Mouse (Mus musculus) heart, postnatal 0 days (tissue): Measurements from ENCODE around the gene Samd9l. TPM values are rescaled to one million over a fixed set of nuclear protein-coding genes. Genes with fewer than 3 reads are reported as not detected.
"Not testable (repeated sequence)": the region's sequence is repeated elsewhere in the genome, so short reads cannot be mapped to it uniquely, and the experiment has no call there.

Source experiments
- ATAC-seq: fragments of 200-750 bp; cut with Nextera tagmentation; 2 replicates; pipeline ENCODE4 v1.8.0; 2017; ENCODE audit warnings: low read depth, moderate number of reproducible peaks, moderate library complexity; ENCODE audit not compliant: insufficient read depth
- DNase-seq: peaks from one replicate; pipeline ENCODE4 v3.0.0-alpha.2; 2016; ENCODE audit warnings: low spot score
- H3K27ac ChIP-seq: fragments of 300-500 bp; sonication (generic); 2 replicates; pipeline ENCODE4 v1.5.1; 2014; ENCODE audit warnings: low read depth, mild to moderate bottlenecking
- H3K27me3 ChIP-seq: fragments of 300-500 bp; sonication (generic); 2 replicates; pipeline ENCODE4 v1.6.1; 2014; ENCODE audit warnings: low read length, mixed read lengths; ENCODE audit not compliant: control insufficient read depth, insufficient read depth
- H3K36me3 ChIP-seq: fragments of 300-500 bp; sonication (generic); replicated peaks from 2 replicates; pipeline ENCODE4 v1.6.1; 2014; ENCODE audit warnings: low read length, mixed read lengths; ENCODE audit not compliant: control insufficient read depth, insufficient read depth
- H3K4me1 ChIP-seq: fragments of 300-500 bp; sonication (generic); 2 replicates; pipeline ENCODE4 v1.6.1; 2014; ENCODE audit warnings: antibody characterized with exemption; ENCODE audit not compliant: control insufficient read depth, insufficient read depth
- H3K4me2 ChIP-seq: fragments of 300-500 bp; sonication (generic); 2 replicates; pipeline ENCODE4 v1.6.1; 2014; ENCODE audit warnings: low read depth, mild to moderate bottlenecking, low read length, moderate library complexity
- H3K4me3 ChIP-seq: fragments of 300-500 bp; sonication (generic); 2 replicates; pipeline ENCODE4 v1.5.1; 2014; ENCODE audit warnings: low read depth, low read length
- H3K9ac ChIP-seq: fragments of 300-500 bp; sonication (generic); replicated peaks from 2 replicates; pipeline ENCODE4 v1.6.1; 2014; ENCODE audit warnings: low read depth, low read length, mixed read lengths
- H3K9me3 ChIP-seq: fragments of 300-500 bp; sonication (generic); replicated peaks from 2 replicates; pipeline ENCODE4 v1.6.1; 2016; ENCODE audit warnings: low read length; ENCODE audit not compliant: control insufficient read depth
- CTCF ChIP-seq: IDR thresholded peaks from 2 replicates; pipeline ENCODE4 v1.5.1; 2016; ENCODE audit warnings: antibody characterized with exemption, control low read depth, low read depth
- EP300 ChIP-seq: IDR thresholded peaks from 2 replicates; pipeline ENCODE4 v1.6.1; 2016; ENCODE audit warnings: antibody characterized with exemption, low read depth
- WGBS: fragments of 180-500 bp; shearing (Covaris S2); extraction: QIAGEN DNeasy Blood & Tissue Kit; methylation state at CpG from one replicate; pipeline ENCODE4 v1.1.7; 2014; 5-methylcytosine and 5-hydroxymethylcytosine counted together
- polyA plus RNA-seq: library from polyadenylated mRNA; unstranded; fragments of >200 nt; fragmentation: Nextera tagmentation; extraction: Ambion mirVana; gene quantifications from 2 replicates; pipeline ENCODE4 v1.2.1, GENCODE M21; 2015
- total RNA-seq: library from RNA; depleted of rRNA; stranded (reverse); fragments of >200 nt; gene quantifications from 2 replicates; pipeline ENCODE4 v1.2.3, GENCODE M21; 2014; ENCODE audit warnings: low replicate concordance; rRNA removed

The Samd9l gene
- total RNA-seq = 4.4 and 44.3 TPM in 2 replicates
- 2.9 and 3.1 TPM in 2 replicates for polyA plus RNA-seq

- Histone ChIP-seq H3K4me3 (peak within 1 kb of the TSS; percentile 39), H3K4me2 (peak within 1 kb of the TSS; percentile 45)
- H3K36me3 ChIP-seq, H3K9me3 ChIP-seq, ATAC-seq, H3K27ac ChIP-seq, H3K9ac ChIP-seq, H3K4me1 ChIP-seq, H3K27me3 ChIP-seq: not testable (repeated sequence)
- 26% methylated on average over 4 of the region's 4 CpGs for WGBS
- DNase-seq = peak; percentile 48
- peak; percentile 35 for TF ChIP-seq CTCF
These were observed at the start of gene Samd9l for GRCm38 (mm10) chr6:3399340-3400068. Gene Samd9l (minus strand): TSS chr6:3399572.

GRCm38 (mm10) chr6:3447404-3447803 lies 48.0 kb upstream of the Samd9l start:
- no peaks in the 10 kb centered on the region for H3K36me3 ChIP-seq
- ATAC-seq = peak; percentile 36; the same call in 1 of the 2 replicates
- no peaks in the 10 kb centered on the region for H3K27me3 ChIP-seq
- no peak overlapping the region for H3K9ac ChIP-seq
- whole genome bisulfite sequencing = 6% methylated on average over 5 of the region's 5 CpGs
- no peaks in the 10 kb centered on the region for H3K4me1 ChIP-seq
- no peak overlapping the region for H3K4me2 ChIP-seq
- TF ChIP-seq CTCF = peak; percentile 99
- no peak for TF ChIP-seq EP300
- no peak overlapping the region for H3K27ac ChIP-seq
- H3K4me3 ChIP-seq = no peak overlapping the region
- peak; percentile 62 for DNase-seq
- no peaks in the 10 kb centered on the region for H3K9me3 ChIP-seq

GRCm38 (mm10) chr6:3443905-3444304 lies 44.5 kb upstream of the Samd9l start:
- 14% methylated on average over 1 of the region's 1 CpGs for WGBS
- no peak overlapping the region for H3K9ac ChIP-seq
- no peaks in the 10 kb centered on the region for H3K27me3 ChIP-seq
- no peak overlapping the region for H3K4me2 ChIP-seq
- ATAC-seq = no peak
- DNase-seq = no peak
- no peaks in the 10 kb centered on the region for H3K36me3 ChIP-seq
- H3K27ac ChIP-seq = no peak overlapping the region
- no peaks in the 10 kb centered on the region for H3K4me1 ChIP-seq
- TF ChIP-seq CTCF (no peak), EP300 (no peak)
- H3K9me3 ChIP-seq = no peaks in the 10 kb centered on the region
- no peak overlapping the region for H3K4me3 ChIP-seq

- Histone ChIP-seq H3K4me1 (no peaks in the 10 kb centered on the region), H3K4me2 (no peak overlapping the region), H3K9me3 (no peaks in the 10 kb centered on the region), H3K36me3 (no peaks in the 10 kb centered on the region), H3K27me3 (no peaks in the 10 kb centered on the region), H3K4me3 (no peak overlapping the region), H3K27ac (no peak overlapping the region), H3K9ac (no peak overlapping the region)
- ATAC-seq = no peak
- DNase-seq = no peak
- no peak for TF ChIP-seq CTCF
- TF ChIP-seq EP300 = no peak
These were observed 36.7 kb upstream of the Samd9l start for GRCm38 (mm10) chr6:3436087-3436486.

GRCm38 (mm10) chr6:3430976-3431375 lies 31.6 kb upstream of the Samd9l start:
- not testable (repeated sequence) for H3K9ac ChIP-seq, H3K4me2 ChIP-seq, H3K27me3 ChIP-seq, H3K27ac ChIP-seq, H3K9me3 ChIP-seq, ATAC-seq, H3K4me1 ChIP-seq, H3K4me3 ChIP-seq, DNase-seq, H3K36me3 ChIP-seq
- WGBS = 61% methylated on average over 2 of the region's 2 CpGs

- H3K9ac ChIP-seq = no peak overlapping the region
- 69% methylated on average over 1 of the region's 1 CpGs for WGBS
- no peak overlapping the region for H3K4me2 ChIP-seq
- no peaks in the 10 kb centered on the region for H3K9me3 ChIP-seq
- DNase-seq (no peak), ATAC-seq (no peak)
- no peak overlapping the region for H3K4me3 ChIP-seq
- no peak overlapping the region for H3K27ac ChIP-seq
- TF ChIP-seq CTCF = no peak
- no peak for TF ChIP-seq EP300
- no peaks in the 10 kb centered on the region for H3K27me3 ChIP-seq
- no peaks in the 10 kb centered on the region for H3K4me1 ChIP-seq
- H3K36me3 ChIP-seq = no peaks in the 10 kb centered on the region
These were observed 27.7 kb upstream of the Samd9l start for GRCm38 (mm10) chr6:3427047-3427446.

GRCm38 (mm10) chr6:3425333-3425732 lies 26.0 kb upstream of the Samd9l start:
- not testable (repeated sequence) for H3K27ac ChIP-seq, DNase-seq, H3K4me3 ChIP-seq, H3K9me3 ChIP-seq, H3K9ac ChIP-seq, H3K27me3 ChIP-seq, ATAC-seq, H3K4me2 ChIP-seq, H3K36me3 ChIP-seq, H3K4me1 ChIP-seq

GRCm38 (mm10) chr6:3424613-3425277 lies 25.4 kb upstream of the Samd9l start:
- not testable (repeated sequence) for H3K9me3 ChIP-seq, H3K36me3 ChIP-seq, H3K4me1 ChIP-seq, H3K27ac ChIP-seq, H3K27me3 ChIP-seq, H3K4me3 ChIP-seq, H3K9ac ChIP-seq, DNase-seq, H3K4me2 ChIP-seq
- 9% methylated on average over 1 of the region's 4 CpGs for WGBS
- peak; percentile 64; the same call in 1 of the 2 replicates for ATAC-seq
